Mouse (Mus musculus) c-Kit-negative CD71-positive TER-119-positive erythroid progenitor cells, embryonic 14.5 days (primary cell): Measurements from ENCODE around the gene Iqcf6.
A peak's percentile ranks its signal among the peaks of the same experiment; 100 is the strongest.

ENCODE experiments used
- DNase-seq: peaks from one replicate; pipeline ENCODE4 v3.0.0-alpha.2; 2013; ENCODE audit warnings: low read depth, low spot score

Iqcf6 gene

DNA sequence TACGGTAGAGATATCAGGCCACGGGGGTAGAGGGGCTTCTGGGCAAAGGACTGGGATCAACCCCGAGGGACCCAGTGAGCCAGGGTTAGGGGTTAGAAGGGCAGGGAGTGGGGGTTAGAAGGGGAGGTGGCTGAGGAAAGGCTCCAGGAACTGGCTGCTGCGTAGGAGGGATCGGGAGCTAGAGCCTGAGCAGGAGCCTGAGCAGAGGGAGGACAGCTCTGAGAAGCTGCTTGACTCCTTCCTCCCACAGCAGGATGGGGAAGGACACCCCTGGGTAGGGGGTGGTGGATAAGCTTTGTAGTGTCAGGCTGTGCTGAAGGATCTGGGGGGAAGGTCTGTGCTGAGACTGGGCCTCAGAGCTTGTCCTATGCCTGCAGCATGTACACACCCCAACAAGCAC, 30.4 kb downstream of the Iqcf6 start:
- DNase-seq = no peak

DNA sequence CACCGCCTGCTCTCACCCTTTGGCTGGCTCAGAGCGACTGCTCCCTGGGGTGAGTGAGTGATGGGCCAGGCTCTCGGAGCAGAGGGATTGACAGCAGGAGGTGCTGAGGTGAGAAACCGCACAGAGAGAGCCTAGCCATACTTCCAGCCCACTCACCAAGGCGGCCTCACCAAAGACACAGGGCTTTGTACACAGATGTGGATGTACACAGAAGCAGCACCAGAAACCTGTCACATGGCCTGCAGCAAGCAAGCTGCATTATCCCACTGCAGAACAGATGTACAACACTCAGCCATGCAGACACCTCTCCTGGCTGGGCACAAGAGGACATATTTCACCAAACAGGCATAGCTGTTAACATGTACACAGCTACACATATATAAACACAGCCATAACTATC, 31.2 kb downstream of the Iqcf6 start:
- no peak for DNase-seq

- DNase-seq = no peak
Measured at GRCm38 (mm10) chr9:106659441-106659840, 33.1 kb downstream of the Iqcf6 start.

GRCm38 (mm10) chr9:106659935-106660334, 33.6 kb downstream of the Iqcf6 start:
- no peak for DNase-seq

DNA sequence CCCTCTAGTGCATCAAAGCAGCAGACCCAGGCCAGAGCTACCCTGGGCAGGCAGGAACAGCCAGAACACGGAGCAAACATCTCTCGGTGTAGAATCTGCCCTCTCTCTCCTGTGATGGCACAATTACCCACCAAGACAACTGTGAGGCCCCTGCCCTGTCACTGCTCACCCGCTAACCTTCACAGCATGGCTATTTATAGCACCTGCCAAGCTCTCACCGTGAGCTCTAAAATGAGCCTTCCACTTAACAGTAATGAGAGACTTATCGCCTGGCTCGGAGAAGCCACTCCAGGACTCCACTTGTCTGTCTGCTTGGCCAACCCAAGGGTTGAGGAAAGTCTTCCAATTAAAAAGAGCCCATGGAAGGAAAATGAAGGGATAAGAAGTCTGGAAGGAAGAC, 36.8 kb downstream of the Iqcf6 start:
- no peak for DNase-seq

DNA sequence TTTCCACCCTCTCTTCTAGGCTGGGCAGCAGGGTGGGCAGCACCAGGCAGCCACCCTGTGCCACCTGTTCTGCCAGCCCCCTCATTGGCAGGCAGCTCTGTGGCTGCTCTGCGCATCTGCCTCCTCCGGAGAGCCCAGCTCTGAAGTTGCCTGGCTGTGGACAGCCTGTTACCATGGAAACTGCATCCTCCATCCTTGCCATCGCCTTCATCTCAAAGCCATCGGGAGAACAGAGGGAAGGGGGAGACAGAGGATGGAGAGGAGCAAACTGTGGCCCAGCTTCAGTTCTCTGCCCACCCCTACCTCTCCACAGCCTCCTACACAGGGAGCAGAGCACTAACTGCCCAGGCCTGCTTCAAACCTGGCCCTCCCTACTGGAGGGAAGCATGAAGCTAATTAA, 38.1 kb downstream of the Iqcf6 start:
- DNase-seq = no peak

DNA sequence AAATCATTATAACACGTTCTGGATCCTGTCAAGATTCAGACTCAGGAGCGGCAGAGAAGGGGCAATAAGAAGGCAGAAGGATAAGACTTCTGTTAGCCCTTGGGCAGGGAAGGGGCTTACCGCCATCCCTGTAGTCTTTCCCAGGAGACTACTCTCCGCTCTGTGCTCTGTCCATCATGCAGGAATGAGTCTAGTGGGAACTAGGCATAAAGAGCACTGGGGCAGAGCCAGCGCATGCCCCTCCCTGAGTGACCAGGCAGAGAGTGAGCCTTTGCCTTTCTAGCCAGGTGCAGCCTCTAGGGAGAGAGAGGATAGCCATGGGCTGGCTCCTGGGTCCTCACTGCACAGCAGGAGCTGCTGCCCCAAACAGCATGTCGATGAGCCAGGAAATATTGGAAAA, 38.5 kb downstream of the Iqcf6 start:
- no peak for DNase-seq

- no peak for DNase-seq
Measured at GRCm38 (mm10) chr9:106673860-106674259, 47.5 kb downstream of the Iqcf6 start.

- peak; percentile 58 for DNase-seq
Measured at GRCm38 (mm10) chr9:106675480-106675879, 49.1 kb downstream of the Iqcf6 start.

GRCm38 (mm10) chr9:106675965-106676364, 49.6 kb downstream of the Iqcf6 start:
- DNase-seq = no peak

- DNase-seq = no peak
Measured at GRCm38 (mm10) chr9:106676571-106676970, 50.2 kb downstream of the Iqcf6 start.
